Mouse (Mus musculus): ENCODE measurements at regions not wholly inside any gene's neighbourhood (a gene's known extent, or its start where the extent isn't known, plus 50 kb on each side); places are given as distances from the start of the nearest gene placed in this dataset.
"Not testable (repeated sequence)": the region's sequence is repeated elsewhere in the genome, so short reads cannot be mapped to it uniquely, and the experiment has no call there.

- no peak for DNase-seq (ENCODE audit: low spot score)
Observed at GRCm38 (mm10) chr16:30686536-30686935, 87.0 kb downstream of the Fam43a start.

- DNase-seq (ENCODE audit: low spot score): no peak
Observed at GRCm38 (mm10) chr16:30687225-30687624, 87.7 kb downstream of the Fam43a start.

GRCm38 (mm10) chr16:30687682-30688081 lies 88.2 kb downstream of the Fam43a start:
- no peak for DNase-seq (ENCODE audit: low spot score)

GRCm38 (mm10) chr16:30690531-30690930 lies 91.0 kb downstream of the Fam43a start:
- no peak for DNase-seq (ENCODE audit: low spot score)

GRCm38 (mm10) chr16:30691964-30692363 lies 92.4 kb downstream of the Fam43a start:
- no peak for DNase-seq (ENCODE audit: low spot score)

GRCm38 (mm10) chr16:30692541-30693141 lies 93.1 kb downstream of the Fam43a start:
- no peak for DNase-seq (ENCODE audit: low spot score)

GRCm38 (mm10) chr16:30693206-30693605 lies 93.7 kb downstream of the Fam43a start:
- no peak for DNase-seq (ENCODE audit: low spot score)

GRCm38 (mm10) chr16:30693839-30694527 lies 94.5 kb downstream of the Fam43a start:
- no peak for DNase-seq (ENCODE audit: low spot score)

- no peak for DNase-seq (ENCODE audit: low spot score)
Observed at GRCm38 (mm10) chr16:30695691-30696090, 96.2 kb downstream of the Fam43a start.

- DNase-seq (ENCODE audit: low spot score): no peak
Observed at GRCm38 (mm10) chr16:30697209-30697608, 97.7 kb downstream of the Fam43a start.

- no peak for DNase-seq (ENCODE audit: low spot score)
Observed at GRCm38 (mm10) chr16:30697806-30698205, 98.3 kb downstream of the Fam43a start.

GRCm38 (mm10) chr16:30703831-30704230 lies 104.3 kb downstream of the Fam43a start:
- DNase-seq (ENCODE audit: low spot score): no peak

- no peak for DNase-seq (ENCODE audit: low spot score)
Observed at GRCm38 (mm10) chr16:30709501-30709900, 110.0 kb downstream of the Fam43a start.

GRCm38 (mm10) chr16:30709975-30710374 lies 110.5 kb downstream of the Fam43a start:
- no peak for DNase-seq (ENCODE audit: low spot score)

GRCm38 (mm10) chr16:30712570-30712969 lies 113.0 kb downstream of the Fam43a start:
- DNase-seq (ENCODE audit: low spot score): no peak

GRCm38 (mm10) chr16:30717577-30717976 lies 118.1 kb downstream of the Fam43a start:
- not testable (repeated sequence) for DNase-seq (ENCODE audit: low spot score)

GRCm38 (mm10) chr16:30720791-30721190 lies 121.3 kb downstream of the Fam43a start:
- DNase-seq (ENCODE audit: low spot score): no peak

GRCm38 (mm10) chr16:30721223-30721622 lies 121.7 kb downstream of the Fam43a start:
- no peak for DNase-seq (ENCODE audit: low spot score)

- DNase-seq (ENCODE audit: low spot score): no peak
Observed at GRCm38 (mm10) chr16:30722372-30722771, 122.8 kb downstream of the Fam43a start.

- DNase-seq (ENCODE audit: low spot score): no peak
Observed at GRCm38 (mm10) chr16:30724591-30724990, 125.1 kb downstream of the Fam43a start.

- DNase-seq (ENCODE audit: low spot score): no peak
Observed at GRCm38 (mm10) chr16:30732770-30733415, 133.4 kb downstream of the Fam43a start.

- DNase-seq (ENCODE audit: low spot score): peak; percentile 13
Observed at GRCm38 (mm10) chr16:30733478-30733877, 134.0 kb downstream of the Fam43a start.

GRCm38 (mm10) chr16:30735360-30735759 lies 135.8 kb downstream of the Fam43a start:
- no peak for DNase-seq (ENCODE audit: low spot score)

Measured in yolk sac, embryonic 10.5 days (tissue).